Mouse (Mus musculus): ENCODE measurements around the gene Mpp1. TPM values are rescaled to one million over a fixed set of nuclear protein-coding genes. Genes with fewer than 3 reads are reported as not detected.

Gene Mpp1
- polyA plus RNA-seq (2012; fragmentation: generic; extraction: Trizol) = 30.1 TPM

- no peaks in the 10 kb centered on the region for H3K36me3 ChIP-seq (ENCODE audit: control insufficient read depth, insufficient read depth)
- peaks cover 4% of the 10 kb centered on the region for H3K79me2 ChIP-seq (ENCODE audit: control insufficient read depth, insufficient read depth)
- H3K4me2 ChIP-seq (ENCODE audit: low read depth) = peak within 1 kb of the TSS; percentile 78
- peak within 1 kb of the TSS; percentile 50 for H3K4me3 ChIP-seq
- H3K27me3 ChIP-seq (ENCODE audit: control insufficient read depth, insufficient read depth, insufficient read length) = no peaks in the 10 kb centered on the region
- TF ChIP-seq POLR2A (IDR thresholded peaks at IDR 0.05; ENCODE audit: insufficient read length, low read depth) = peak; percentile 76
- TF ChIP-seq POLR2AphosphoS2 (IDR thresholded peaks at IDR 0.05; ENCODE audit: insufficient read length, low read depth) = peak; percentile 66
- TF ChIP-seq TCF3 (IDR thresholded peaks at IDR 0.05; ENCODE audit: insufficient read length, low read depth) = no peak
- H3ac ChIP-seq (ENCODE audit: control insufficient read depth, insufficient read length) = no peak within 1 kb of the TSS
Measured at GRCm38 (mm10) chrX:75130467-75131160, at the start of gene Mpp1. Gene Mpp1, minus strand, starts transcription at chrX:75131016.

GRCm38 (mm10) chrX:75163670-75164069 lies 32.9 kb upstream of the Mpp1 start, which contains the start of gene Smim9:
Gene Smim9, minus strand, starts transcription at chrX:75163770.
- Histone ChIP-seq H3K36me3 (ENCODE audit: control insufficient read depth, insufficient read depth) (no peaks in the 10 kb centered on the region), H3K27me3 (ENCODE audit: control insufficient read depth, insufficient read depth, insufficient read length) (no peaks in the 10 kb centered on the region), H3K79me2 (ENCODE audit: control insufficient read depth, insufficient read depth) (no peaks in the 10 kb centered on the region), H3K4me3 (no peak within 1 kb of the TSS), H3K4me2 (ENCODE audit: low read depth) (no peak within 1 kb of the TSS), H3ac (ENCODE audit: control insufficient read depth, insufficient read length) (no peak within 1 kb of the TSS)
- TF ChIP-seq TCF12 (IDR thresholded peaks at IDR 0.05; ENCODE audit: insufficient read depth, poor library complexity, severe bottlenecking) = no peak
- TF ChIP-seq REST (IDR thresholded peaks at IDR 0.05; ENCODE audit: insufficient read depth, insufficient read length) = no peak
- TF ChIP-seq CEBPB (IDR thresholded peaks at IDR 0.05; ENCODE audit: insufficient read depth, poor library complexity, severe bottlenecking) = no peak
- no peak for TF ChIP-seq TCF3 (IDR thresholded peaks at IDR 0.05; ENCODE audit: insufficient read length, low read depth)

GRCm38 (mm10) chrX:75155576-75156243 lies 24.9 kb upstream of the Mpp1 start:
- TF ChIP-seq MYOG (IDR thresholded peaks at IDR 0.05; ENCODE audit: control insufficient read depth in 1 of 3, insufficient read depth in 1 of 3, insufficient read length in 2 of 3, low read depth in 2 of 3) (no peak), MYOD1 (IDR thresholded peaks at IDR 0.05; ENCODE audit: control insufficient read depth in 1 of 3, insufficient read length in 2 of 3, low read depth in 2 of 3) (no peak), SRF (IDR thresholded peaks at IDR 0.05; ENCODE audit: control insufficient read depth, insufficient read length, low read depth) (no peak), USF1 (IDR thresholded peaks at IDR 0.05; ENCODE audit: low read depth) (no peak), TCF12 (IDR thresholded peaks at IDR 0.05; ENCODE audit: insufficient read depth, poor library complexity, severe bottlenecking) (no peak), MAX (IDR thresholded peaks at IDR 0.05; ENCODE audit: low read depth) (no peak), POLR2AphosphoS2 (IDR thresholded peaks at IDR 0.05; ENCODE audit: insufficient read length, low read depth) (no peak)
- no peak overlapping the region for H3K4me2 ChIP-seq (ENCODE audit: low read depth)
- H3K27me3 ChIP-seq (ENCODE audit: control insufficient read depth, insufficient read depth, insufficient read length) = no peaks in the 10 kb centered on the region
- no peak overlapping the region for H3K4me3 ChIP-seq
- H3K79me2 ChIP-seq (ENCODE audit: control insufficient read depth, insufficient read depth) = no peaks in the 10 kb centered on the region
- H3K36me3 ChIP-seq (ENCODE audit: control insufficient read depth, insufficient read depth) = no peaks in the 10 kb centered on the region
- no peak overlapping the region for H3ac ChIP-seq (ENCODE audit: control insufficient read depth, insufficient read length)

GRCm38 (mm10) chrX:75152249-75152648 lies 21.4 kb upstream of the Mpp1 start:
- Histone ChIP-seq H3K79me2 (ENCODE audit: control insufficient read depth, insufficient read depth) (no peaks in the 10 kb centered on the region), H3K4me2 (ENCODE audit: low read depth) (no peak overlapping the region), H3ac (ENCODE audit: control insufficient read depth, insufficient read length) (no peak overlapping the region), H3K27me3 (ENCODE audit: control insufficient read depth, insufficient read depth, insufficient read length) (no peaks in the 10 kb centered on the region), H3K36me3 (ENCODE audit: control insufficient read depth, insufficient read depth) (no peaks in the 10 kb centered on the region), H3K4me3 (no peak overlapping the region)
- TF ChIP-seq POLR2A (IDR thresholded peaks at IDR 0.05; ENCODE audit: insufficient read length, low read depth) (no peak), E2F4 (IDR thresholded peaks at IDR 0.05; ENCODE audit: insufficient read depth) (no peak), MAX (IDR thresholded peaks at IDR 0.05; ENCODE audit: low read depth) (no peak), USF1 (IDR thresholded peaks at IDR 0.05; ENCODE audit: low read depth) (no peak), SRF (IDR thresholded peaks at IDR 0.05; ENCODE audit: control insufficient read depth, insufficient read length, low read depth) (no peak), CEBPB (IDR thresholded peaks at IDR 0.05; ENCODE audit: insufficient read depth, poor library complexity, severe bottlenecking) (no peak), TCF3 (IDR thresholded peaks at IDR 0.05; ENCODE audit: insufficient read length, low read depth) (no peak)

- TF ChIP-seq MYOG (IDR thresholded peaks at IDR 0.05; ENCODE audit: control insufficient read depth in 1 of 3, insufficient read depth in 1 of 3, insufficient read length in 2 of 3, low read depth in 2 of 3) = no peak
- no peak for TF ChIP-seq SRF (IDR thresholded peaks at IDR 0.05; ENCODE audit: control insufficient read depth, insufficient read length, low read depth)
- no peak for TF ChIP-seq POLR2A (IDR thresholded peaks at IDR 0.05; ENCODE audit: insufficient read length, low read depth)
- TF ChIP-seq MYOD1 (IDR thresholded peaks at IDR 0.05; ENCODE audit: control insufficient read depth in 1 of 3, insufficient read length in 2 of 3, low read depth in 2 of 3) = no peak
- TF ChIP-seq E2F4 (IDR thresholded peaks at IDR 0.05; ENCODE audit: insufficient read depth) = no peak
- TF ChIP-seq TCF3 (IDR thresholded peaks at IDR 0.05; ENCODE audit: insufficient read length, low read depth) = no peak
- no peak for TF ChIP-seq REST (IDR thresholded peaks at IDR 0.05; ENCODE audit: insufficient read depth, insufficient read length)
- no peak for TF ChIP-seq POLR2AphosphoS2 (IDR thresholded peaks at IDR 0.05; ENCODE audit: insufficient read length, low read depth)
- no peak for TF ChIP-seq TCF12 (IDR thresholded peaks at IDR 0.05; ENCODE audit: insufficient read depth, poor library complexity, severe bottlenecking)
- no peak for TF ChIP-seq USF1 (IDR thresholded peaks at IDR 0.05; ENCODE audit: low read depth)
- TF ChIP-seq CEBPB (IDR thresholded peaks at IDR 0.05; ENCODE audit: insufficient read depth, poor library complexity, severe bottlenecking) = no peak
- no peak for TF ChIP-seq MAX (IDR thresholded peaks at IDR 0.05; ENCODE audit: low read depth)
- H3K4me3 ChIP-seq = no peak overlapping the region
- no peaks in the 10 kb centered on the region for H3K27me3 ChIP-seq (ENCODE audit: control insufficient read depth, insufficient read depth, insufficient read length)
Measured at GRCm38 (mm10) chrX:75150304-75150703, 19.5 kb upstream of the Mpp1 start.

More at GRCm38 (mm10) chrX:75150304-75150703, 19.5 kb upstream of the Mpp1 start:
- Histone ChIP-seq H3K79me2 (ENCODE audit: control insufficient read depth, insufficient read depth) (no peaks in the 10 kb centered on the region), H3K4me2 (ENCODE audit: low read depth) (no peak overlapping the region), H3K36me3 (ENCODE audit: control insufficient read depth, insufficient read depth) (no peaks in the 10 kb centered on the region), H3ac (ENCODE audit: control insufficient read depth, insufficient read length) (no peak overlapping the region)
